Mouse (Mus musculus) E14TG2a.4 (cell line): ENCODE measurements around the gene Tapt1.
"Not testable (repeated sequence)": the region's sequence is repeated elsewhere in the genome, so short reads cannot be mapped to it uniquely, and the experiment has no call there.

ENCODE experiments used
- H3K27me3 ChIP-seq: 2 replicates; pipeline ENCODE4 v1.6.1; 2014; ENCODE audit warnings: low read length, control low read depth; ENCODE audit not compliant: insufficient read depth
- H3K36me3 ChIP-seq: 2 replicates; pipeline ENCODE4 v1.6.1; 2014; ENCODE audit warnings: low read length, control low read depth; ENCODE audit not compliant: insufficient read depth
- H3K4me1 ChIP-seq: replicated peaks from 2 replicates; pipeline ENCODE4 v1.6.1; 2014; ENCODE audit warnings: low read depth, low read length, control low read depth
- H3K4me3 ChIP-seq: replicated peaks from 2 replicates; pipeline ENCODE4 v1.5.1; 2014; ENCODE audit warnings: mild to moderate bottlenecking, low read length
- H3K9me3 ChIP-seq: 2 replicates; pipeline ENCODE4 v1.6.1; 2014; ENCODE audit warnings: low read length, control low read depth
- CTCF ChIP-seq: conservative IDR thresholded peaks from 2 replicates; pipeline ENCODE4 v1.5.1; 2014; ENCODE audit warnings: low read length
- NANOG ChIP-seq: IDR thresholded peaks from 2 replicates; pipeline ENCODE4 v1.6.1; 2014; ENCODE audit warnings: borderline replicate concordance, low read length, mixed read lengths
- POU5F1 ChIP-seq: IDR thresholded peaks from 2 replicates; pipeline ENCODE4 v1.6.1; 2014; ENCODE audit warnings: low read length, borderline replicate concordance

The Tapt1 gene

GRCm38 (mm10) chr5:44147732-44148131 lies 78.7 kb downstream of the Tapt1 start:
- Histone ChIP-seq H3K27me3 (peaks cover 9% of the 10 kb centered on the region; the same call in 1 of the 2 replicates), H3K4me3 (no peak overlapping the region), H3K36me3 (no peaks in the 10 kb centered on the region), H3K4me1 (peaks cover 43% of the 10 kb centered on the region), H3K9me3 (peaks cover 30% of the 10 kb centered on the region)
- no peak for TF ChIP-seq POU5F1
- TF ChIP-seq CTCF: no peak
- no peak for TF ChIP-seq NANOG

GRCm38 (mm10) chr5:44146437-44147332 lies 79.7 kb downstream of the Tapt1 start:
- H3K4me1 ChIP-seq: peaks cover 43% of the 10 kb centered on the region
- H3K36me3 ChIP-seq: no peaks in the 10 kb centered on the region
- TF ChIP-seq NANOG: no peak
- TF ChIP-seq CTCF: no peak
- no peak overlapping the region for H3K4me3 ChIP-seq
- peaks cover 27% of the 10 kb centered on the region for H3K9me3 ChIP-seq
- H3K27me3 ChIP-seq: peaks cover 9% of the 10 kb centered on the region; the same call in 1 of the 2 replicates

- peaks cover 9% of the 10 kb centered on the region; the same call in 1 of the 2 replicates for H3K27me3 ChIP-seq
- no peaks in the 10 kb centered on the region for H3K36me3 ChIP-seq
- H3K4me3 ChIP-seq: 0 out of 2 replicates have a peak overlapping the region, but pooled peaks have one; percentile 2
- H3K4me1 ChIP-seq: peaks cover 43% of the 10 kb centered on the region
- peaks cover 3% of the 10 kb centered on the region; the same call in 1 of the 2 replicates for H3K9me3 ChIP-seq
- no peak for TF ChIP-seq CTCF
- TF ChIP-seq POU5F1: no peak; the same call in 1 of the 2 replicates
- no peak for TF ChIP-seq NANOG
Observed at GRCm38 (mm10) chr5:44143467-44144235, 82.8 kb downstream of the Tapt1 start.

- H3K27me3 ChIP-seq: peaks cover 19% of the 10 kb centered on the region
- TF ChIP-seq NANOG: no peak
- TF ChIP-seq CTCF: no peak
- no peak for TF ChIP-seq POU5F1
- H3K4me1 ChIP-seq: peaks cover 24% of the 10 kb centered on the region
- H3K9me3 ChIP-seq: peaks cover 20% of the 10 kb centered on the region
- no peak overlapping the region for H3K4me3 ChIP-seq
- H3K36me3 ChIP-seq: no peaks in the 10 kb centered on the region
Observed at GRCm38 (mm10) chr5:44127487-44127886, 98.9 kb downstream of the Tapt1 start.

- peaks cover 21% of the 10 kb centered on the region for H3K27me3 ChIP-seq
- H3K36me3 ChIP-seq, H3K4me3 ChIP-seq: not testable (repeated sequence)
- peaks cover 17% of the 10 kb centered on the region for H3K4me1 ChIP-seq
- peaks cover 20% of the 10 kb centered on the region for H3K9me3 ChIP-seq
- TF ChIP-seq NANOG: peak; percentile 55; the same call in 1 of the 2 replicates
Observed at GRCm38 (mm10) chr5:44126574-44126973, 99.9 kb downstream of the Tapt1 start.
